Mouse (Mus musculus) liver, embryonic 13.5 days (tissue): ENCODE measurements around the gene Cntnap2. TPM values are rescaled to one million over a fixed set of nuclear protein-coding genes. Genes with fewer than 3 reads are reported as not detected.
"Not testable (repeated sequence)": the region's sequence is repeated elsewhere in the genome, so short reads cannot be mapped to it uniquely, and the experiment has no call there.

ENCODE experiments used
- ATAC-seq: fragments of 200-750 bp; cut with Nextera tagmentation; 2 replicates; pipeline ENCODE4 v1.8.0; 2017; ENCODE audit warnings: low read depth, mild to moderate bottlenecking, moderate number of reproducible peaks, moderate library complexity
- DNase-seq: peaks from one replicate; pipeline ENCODE4 v3.0.0; 2022
- H3K27ac ChIP-seq: fragments of 300-500 bp; sonication (generic); 2 replicates; pipeline ENCODE4 v1.5.1; 2015; ENCODE audit warnings: moderate library complexity, mild to moderate bottlenecking, inconsistent platforms
- H3K27me3 ChIP-seq: fragments of 300-500 bp; sonication (generic); 2 replicates; pipeline ENCODE4 v1.6.1; 2015; ENCODE audit warnings: mild to moderate bottlenecking, inconsistent platforms
- H3K36me3 ChIP-seq: fragments of 300-500 bp; sonication (generic); 2 replicates; pipeline ENCODE4 v1.6.1; 2015; ENCODE audit warnings: mild to moderate bottlenecking, inconsistent platforms
- H3K4me1 ChIP-seq: fragments of 300-500 bp; sonication (generic); replicated peaks from 2 replicates; pipeline ENCODE4 v1.6.1; 2015; ENCODE audit warnings: inconsistent platforms
- H3K4me2 ChIP-seq: fragments of 300-500 bp; sonication (generic); 2 replicates; pipeline ENCODE4 v1.6.1; 2015; ENCODE audit warnings: inconsistent platforms, mild to moderate bottlenecking, moderate library complexity
- H3K4me3 ChIP-seq: fragments of 300-500 bp; sonication (generic); replicated peaks from 2 replicates; pipeline ENCODE4 v1.5.1; 2015; ENCODE audit warnings: mild to moderate bottlenecking, inconsistent platforms
- H3K9ac ChIP-seq: fragments of 300-500 bp; sonication (generic); 2 replicates; pipeline ENCODE4 v1.6.1; 2015; ENCODE audit warnings: mild to moderate bottlenecking, inconsistent platforms
- H3K9me3 ChIP-seq: fragments of 300-500 bp; sonication (generic); replicated peaks from 2 replicates; pipeline ENCODE4 v1.6.1; 2016; ENCODE audit warnings: inconsistent platforms
- WGBS: fragments of 180-500 bp; shearing (Covaris S2); methylation state at CpG from one replicate; pipeline ENCODE4 v1.1.7; 2015; ENCODE audit not compliant: insufficient replicate concordance; 5-methylcytosine and 5-hydroxymethylcytosine counted together
- polyA plus RNA-seq: library from polyadenylated mRNA; unstranded; fragments of >200 nt; fragmentation: Nextera tagmentation; extraction: Ambion mirVana; gene quantifications from 2 replicates; pipeline ENCODE4 v1.2.1, GENCODE M21; 2015

Gene Cntnap2
- polyA plus RNA-seq, 1 experiment from 2014 or later: 0.78 TPM

DNA sequence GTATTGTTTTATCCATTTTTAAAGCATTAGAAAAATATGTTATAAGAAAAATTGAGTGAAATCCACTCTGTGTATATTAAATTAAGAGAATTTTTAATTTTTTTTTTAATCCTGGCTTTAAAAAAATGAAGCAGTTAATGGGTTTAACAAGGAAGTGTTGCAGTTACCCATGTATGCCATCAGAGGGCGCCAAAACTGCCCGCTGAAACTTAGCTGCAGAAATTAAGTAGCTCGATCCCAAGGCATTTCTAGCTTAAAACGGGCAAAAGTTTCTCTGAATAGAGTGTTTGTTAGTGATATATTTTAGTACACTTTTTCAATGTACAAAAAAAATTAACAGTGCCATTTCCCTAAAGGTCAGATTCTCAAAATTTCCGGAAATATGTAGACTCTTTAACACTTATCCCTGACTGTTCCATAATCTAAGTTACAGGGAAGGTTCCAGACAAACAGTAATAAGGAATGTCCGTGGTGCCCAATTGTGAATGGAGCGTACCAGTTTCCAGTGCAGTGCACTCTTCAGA, 2132.2 kb downstream of the Cntnap2 start:
- Histone ChIP-seq H3K36me3 (no peaks in the 10 kb centered on the region), H3K4me2 (peak overlapping the region; percentile 67), H3K4me3 (peak overlapping the region; percentile 50), H3K9ac (peak overlapping the region; percentile 51), H3K27me3 (no peaks in the 10 kb centered on the region), H3K9me3 (no peaks in the 10 kb centered on the region), H3K4me1 (peaks cover 17% of the 10 kb centered on the region), H3K27ac (peak overlapping the region; percentile 68)
- 18% methylated on average over 7 of the region's 7 CpGs for WGBS
- DNase-seq (peak; percentile 26), ATAC-seq (no peak)

DNA sequence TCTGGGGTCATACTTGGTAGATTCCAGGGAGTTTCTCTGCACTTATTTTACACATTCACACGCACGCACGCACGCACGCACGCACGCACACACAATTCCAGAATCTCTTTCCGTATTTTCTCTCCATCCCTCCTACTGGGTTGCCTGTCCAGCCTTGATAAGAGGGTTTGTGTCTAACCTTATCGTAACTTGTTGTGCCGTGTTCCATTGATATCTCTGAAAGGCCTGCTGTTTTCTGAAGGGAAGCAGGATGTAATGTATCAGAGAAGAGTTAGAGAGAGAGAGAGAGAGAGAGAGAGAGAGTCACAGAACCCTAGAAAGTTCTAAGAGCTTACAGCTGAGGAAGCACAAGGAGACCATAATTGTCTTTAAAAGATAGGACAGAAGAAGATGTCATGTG, 2132.8 kb downstream of the Cntnap2 start:
- H3K4me2 ChIP-seq: peak overlapping the region; percentile 67
- H3K9ac ChIP-seq: peak overlapping the region; percentile 51; the same call in 1 of the 2 replicates
- H3K27me3 ChIP-seq: no peaks in the 10 kb centered on the region
- H3K36me3 ChIP-seq: no peaks in the 10 kb centered on the region
- peak overlapping the region; percentile 50 for H3K4me3 ChIP-seq
- peaks cover 17% of the 10 kb centered on the region for H3K4me1 ChIP-seq
- ATAC-seq: peak; percentile 93
- H3K9me3 ChIP-seq: no peaks in the 10 kb centered on the region
- 32% methylated on average over 10 of the region's 10 CpGs for WGBS
- DNase-seq: peak; percentile 48
- peak overlapping the region; percentile 68 for H3K27ac ChIP-seq

DNA sequence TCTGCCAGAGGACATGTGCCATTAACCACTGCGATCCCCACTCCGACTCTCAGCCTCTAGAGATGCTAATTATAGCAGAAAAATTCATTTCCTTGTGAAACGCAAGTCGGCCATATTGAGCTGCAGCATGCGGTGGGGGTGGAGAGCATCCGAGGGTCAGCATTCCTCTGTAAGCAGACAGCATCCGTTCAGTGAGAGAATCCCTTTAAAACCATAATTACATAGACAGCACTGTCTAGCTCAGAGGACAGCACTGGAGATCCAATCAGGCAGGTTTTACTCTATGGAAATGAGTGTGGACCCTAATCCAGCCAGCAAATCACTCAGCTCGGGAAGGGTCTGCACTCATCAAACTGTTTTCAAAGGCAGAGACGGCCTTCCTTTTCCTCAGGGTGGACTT, 2133.3 kb downstream of the Cntnap2 start:
- DNase-seq (no peak), ATAC-seq (no peak)
- H3K4me2 ChIP-seq: peak overlapping the region; percentile 67
- peaks cover 17% of the 10 kb centered on the region for H3K4me1 ChIP-seq
- no peak overlapping the region for H3K9ac ChIP-seq
- H3K27me3 ChIP-seq: no peaks in the 10 kb centered on the region
- WGBS: 71% methylated on average over 9 of the region's 9 CpGs
- no peaks in the 10 kb centered on the region for H3K9me3 ChIP-seq
- H3K36me3 ChIP-seq: no peaks in the 10 kb centered on the region
- H3K4me3 ChIP-seq: no peak overlapping the region
- peak overlapping the region; percentile 55; the same call in 1 of the 2 replicates for H3K27ac ChIP-seq

DNA sequence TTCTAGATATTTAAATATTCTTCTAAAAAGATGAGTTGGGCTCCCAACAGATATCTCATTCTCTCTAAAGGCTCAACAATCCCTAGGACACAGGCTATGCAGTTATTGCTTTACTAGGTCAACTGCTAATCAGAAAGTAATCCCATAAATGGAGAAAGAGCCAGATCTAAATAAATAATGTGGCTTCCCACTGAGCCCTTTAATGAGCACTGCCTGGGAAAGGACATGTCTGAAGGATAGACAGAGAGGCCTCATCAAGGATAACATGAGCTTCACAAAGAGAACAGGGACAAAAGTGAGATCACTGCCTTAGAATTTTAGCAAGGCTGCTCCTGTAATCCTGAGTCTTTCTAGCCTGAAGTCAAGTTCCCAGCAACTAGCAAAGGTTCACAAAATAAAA, 2138.4 kb downstream of the Cntnap2 start:
- H3K4me3 ChIP-seq: no peak overlapping the region
- no peak overlapping the region for H3K4me2 ChIP-seq
- no peak overlapping the region for H3K27ac ChIP-seq
- H3K9me3 ChIP-seq: no peaks in the 10 kb centered on the region
- DNase-seq (no peak), ATAC-seq (no peak)
- H3K4me1 ChIP-seq: peaks cover 6% of the 10 kb centered on the region
- H3K36me3 ChIP-seq: no peaks in the 10 kb centered on the region
- H3K9ac ChIP-seq: no peak overlapping the region
- H3K27me3 ChIP-seq: no peaks in the 10 kb centered on the region

DNA sequence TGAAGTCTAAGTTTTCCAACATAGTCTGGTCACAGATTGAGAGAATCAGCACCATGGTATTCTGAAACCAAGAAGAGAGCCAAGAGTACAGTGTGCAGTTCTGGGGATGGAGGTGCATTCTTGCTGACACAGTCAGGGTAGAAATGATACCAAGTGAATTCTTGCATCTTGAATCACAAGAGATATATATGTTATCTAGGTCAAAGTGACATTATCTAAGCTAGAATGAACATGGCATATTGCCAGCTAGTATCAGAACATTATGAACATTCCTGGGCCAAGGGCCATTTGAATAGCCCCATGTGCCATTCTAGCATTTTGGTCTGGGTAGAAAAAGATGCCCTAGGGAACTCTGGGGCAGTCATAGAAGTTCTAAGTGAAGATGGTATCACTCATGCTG, 2141.5 kb downstream of the Cntnap2 start:
- ATAC-seq (no peak), DNase-seq (no peak)
- Histone ChIP-seq H3K4me1 (no peaks in the 10 kb centered on the region), H3K4me2 (no peak overlapping the region), H3K36me3 (no peaks in the 10 kb centered on the region), H3K27me3 (no peaks in the 10 kb centered on the region), H3K4me3 (no peak overlapping the region), H3K9ac (no peak overlapping the region), H3K9me3 (no peaks in the 10 kb centered on the region), H3K27ac (no peak overlapping the region)

DNA sequence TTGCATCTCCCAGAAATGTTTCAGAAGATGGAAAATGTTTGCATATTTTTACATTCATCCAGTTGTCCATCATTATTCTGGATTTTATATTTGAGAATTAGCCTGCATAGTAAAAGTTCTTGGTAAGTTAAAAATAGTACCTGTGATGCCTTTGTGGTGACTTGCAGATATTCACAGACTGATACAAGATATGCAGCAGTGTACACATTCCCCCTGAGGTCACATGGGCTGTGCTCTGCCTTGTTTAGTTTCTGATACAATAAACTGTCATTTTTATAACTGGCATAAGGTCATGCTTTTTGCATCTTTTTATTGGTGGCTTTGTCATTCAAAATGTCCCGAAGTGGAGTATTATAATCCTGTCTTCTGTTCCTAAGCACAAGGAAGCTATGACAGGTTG, 2148.9 kb downstream of the Cntnap2 start:
- no peak for ATAC-seq
- H3K27me3 ChIP-seq: no peaks in the 10 kb centered on the region
- no peaks in the 10 kb centered on the region for H3K9me3 ChIP-seq
- no peaks in the 10 kb centered on the region; the same call in 1 of the 2 replicates for H3K4me1 ChIP-seq
- WGBS: 53% methylated on average over 1 of the region's 1 CpGs
- H3K27ac ChIP-seq: no peak overlapping the region
- H3K36me3 ChIP-seq: no peaks in the 10 kb centered on the region
- no peak overlapping the region for H3K4me3 ChIP-seq
- H3K4me2 ChIP-seq: no peak overlapping the region
- H3K9ac ChIP-seq: no peak overlapping the region
- no peak for DNase-seq

DNA sequence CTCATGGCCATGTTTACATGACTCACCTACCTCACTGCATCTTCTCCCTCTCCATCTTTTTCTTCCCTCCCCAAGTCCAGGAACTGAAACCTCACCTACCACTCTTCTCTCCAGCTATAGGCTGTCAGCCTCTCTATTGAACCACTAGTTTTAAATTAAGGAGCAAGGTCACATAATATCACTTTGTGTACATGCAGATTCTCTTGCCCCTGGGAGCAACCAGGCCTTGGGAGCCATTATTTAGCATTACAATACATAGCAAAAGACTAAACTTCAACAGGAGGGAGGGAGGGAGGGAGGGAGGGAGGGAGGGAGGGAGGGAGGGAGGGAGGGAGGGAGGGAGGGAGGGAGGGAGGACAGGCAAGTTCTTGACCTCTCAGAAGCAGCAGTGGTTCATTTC, 2155.6 kb downstream of the Cntnap2 start:
- no peak overlapping the region for H3K9ac ChIP-seq
- no peak for ATAC-seq
- no peak overlapping the region for H3K4me3 ChIP-seq
- H3K27ac ChIP-seq: no peak overlapping the region
- H3K4me1 ChIP-seq: no peaks in the 10 kb centered on the region
- DNase-seq: no peak
- no peaks in the 10 kb centered on the region for H3K36me3 ChIP-seq
- H3K4me2 ChIP-seq: no peak overlapping the region
- H3K9me3 ChIP-seq: no peaks in the 10 kb centered on the region
- no peaks in the 10 kb centered on the region for H3K27me3 ChIP-seq

DNA sequence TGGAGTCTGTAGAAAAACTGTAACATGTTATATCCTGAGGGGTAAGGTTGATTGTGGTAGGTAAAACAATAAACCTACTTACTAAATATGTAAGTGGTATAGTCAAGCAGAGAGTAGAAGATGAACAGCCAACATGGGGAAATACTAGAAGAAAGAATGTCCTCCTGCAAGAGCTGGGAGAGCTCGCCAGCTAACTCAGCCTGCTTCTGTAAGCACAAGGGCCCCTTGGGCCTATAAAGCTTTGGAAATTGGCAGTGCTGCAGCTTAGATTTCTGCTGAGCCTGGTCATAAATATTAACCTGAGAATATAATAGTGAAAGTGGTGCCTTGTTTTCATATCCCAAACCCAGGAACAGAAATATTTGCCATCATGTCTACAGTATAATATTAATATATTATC, 2164.4 kb downstream of the Cntnap2 start:
- not testable (repeated sequence) for H3K36me3 ChIP-seq, H3K9ac ChIP-seq, ATAC-seq, H3K4me3 ChIP-seq, H3K4me1 ChIP-seq, H3K9me3 ChIP-seq, H3K4me2 ChIP-seq, H3K27ac ChIP-seq, DNase-seq, H3K27me3 ChIP-seq
- 33% methylated on average over 1 of the region's 1 CpGs for WGBS

DNA sequence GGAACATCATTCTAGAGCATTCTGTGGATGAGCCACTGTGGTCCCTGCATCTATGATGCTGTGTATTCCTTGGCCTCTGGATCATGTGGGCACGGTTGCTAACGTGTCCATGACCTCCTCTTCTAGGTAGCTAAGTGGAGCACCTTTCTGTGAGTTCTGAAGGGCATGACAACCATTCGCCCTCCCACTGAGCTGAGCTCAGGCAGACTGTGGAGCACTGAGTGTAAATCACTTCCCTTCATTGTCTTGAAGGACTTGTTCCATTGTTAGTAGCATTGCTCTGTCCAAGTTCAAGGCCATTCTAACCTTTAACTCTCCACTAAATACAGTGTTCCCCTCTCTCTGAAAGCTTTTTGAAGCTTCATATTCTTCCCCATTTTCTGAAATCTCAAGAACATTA, 2166.2 kb downstream of the Cntnap2 start:
- not testable (repeated sequence) for H3K9ac ChIP-seq, H3K9me3 ChIP-seq, H3K27ac ChIP-seq, H3K4me1 ChIP-seq, H3K27me3 ChIP-seq, DNase-seq, H3K4me3 ChIP-seq, H3K36me3 ChIP-seq, H3K4me2 ChIP-seq, ATAC-seq
- 53% methylated on average over 3 of the region's 3 CpGs for WGBS

DNA sequence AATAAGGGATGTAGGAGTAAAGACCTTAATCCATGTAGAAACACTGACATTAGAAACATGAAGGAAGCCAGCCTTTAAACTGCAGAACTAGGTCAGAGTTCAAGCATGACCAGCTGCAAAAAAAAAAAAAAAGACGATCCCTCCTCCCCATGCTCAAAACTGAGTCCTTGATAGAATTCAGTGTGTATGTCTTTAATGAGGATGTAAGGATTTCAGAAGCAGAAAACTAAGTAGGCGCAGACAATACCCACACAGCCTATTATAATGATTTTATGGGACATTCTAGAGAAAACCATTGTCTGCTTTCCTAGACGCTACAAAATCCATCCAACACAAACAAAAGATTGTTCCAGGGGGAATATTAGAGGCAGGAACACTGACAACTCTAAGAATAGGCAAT, 2168.4 kb downstream of the Cntnap2 start:
- Histone ChIP-seq H3K9ac (no peak overlapping the region), H3K36me3 (no peaks in the 10 kb centered on the region), H3K9me3 (no peaks in the 10 kb centered on the region), H3K4me2 (no peak overlapping the region), H3K27me3 (no peaks in the 10 kb centered on the region), H3K4me1 (no peaks in the 10 kb centered on the region), H3K4me3 (no peak overlapping the region), H3K27ac (no peak overlapping the region)
- WGBS: 49% methylated on average over 3 of the region's 3 CpGs
- no peak for ATAC-seq
- no peak for DNase-seq

DNA sequence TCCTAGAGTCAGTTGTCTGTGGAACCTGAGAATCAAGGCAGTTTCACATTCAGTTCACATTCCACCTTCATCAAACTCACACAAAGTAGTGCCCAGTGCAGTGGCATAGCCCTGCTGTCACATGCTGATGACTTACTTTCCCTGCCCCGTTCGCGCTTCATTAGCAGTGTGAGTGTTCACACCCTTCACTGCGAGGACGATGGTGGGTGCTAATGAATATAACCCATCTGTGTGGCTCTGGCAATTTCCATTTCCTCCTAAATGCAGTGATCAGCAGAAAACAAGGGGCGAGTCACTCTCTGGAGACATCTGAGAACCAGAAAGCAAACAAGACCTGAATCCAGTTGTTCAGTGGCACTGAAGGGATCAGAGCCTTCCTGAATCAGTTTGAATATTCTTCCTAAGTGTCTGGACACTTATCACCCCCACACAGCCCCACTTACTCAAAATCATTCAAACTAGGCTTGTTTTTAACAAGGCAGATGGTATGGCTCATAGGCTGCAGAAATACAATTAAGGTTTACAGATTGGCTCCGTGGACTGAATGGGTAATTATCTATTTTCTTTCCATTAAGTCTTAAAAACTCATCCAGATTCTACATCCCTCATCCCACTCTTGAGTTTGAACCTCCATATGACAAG, 2169.6 kb downstream of the Cntnap2 start:
- no peaks in the 10 kb centered on the region for H3K27me3 ChIP-seq
- WGBS: 46% methylated on average over 7 of the region's 7 CpGs
- H3K4me2 ChIP-seq: no peak overlapping the region
- DNase-seq (no peak), ATAC-seq (no peak)
- no peaks in the 10 kb centered on the region for H3K36me3 ChIP-seq
- H3K4me1 ChIP-seq: no peaks in the 10 kb centered on the region
- H3K9me3 ChIP-seq: no peaks in the 10 kb centered on the region
- H3K4me3 ChIP-seq: no peak overlapping the region
- H3K9ac ChIP-seq: no peak overlapping the region
- no peak overlapping the region for H3K27ac ChIP-seq

DNA sequence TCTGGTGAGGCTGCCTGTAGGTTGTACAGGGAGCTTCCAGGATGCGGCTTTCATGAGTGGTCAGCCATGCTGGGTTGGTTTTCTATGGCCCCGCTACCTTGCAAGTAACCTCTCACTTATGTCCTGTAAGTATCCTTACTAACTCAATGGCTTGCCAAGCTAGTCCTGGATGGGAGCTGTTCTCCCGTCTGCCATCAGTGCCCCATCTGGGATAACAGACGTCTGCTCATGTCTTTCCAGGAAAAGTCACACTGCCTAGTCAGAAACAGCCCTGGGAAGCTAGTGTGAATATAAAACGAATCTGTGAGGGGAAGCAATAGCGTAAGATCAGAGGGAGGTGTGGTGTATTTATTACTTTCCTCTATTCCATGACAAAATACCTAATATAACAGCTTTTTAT, 2172.4 kb downstream of the Cntnap2 start:
- Histone ChIP-seq H3K4me3 (no peak overlapping the region), H3K9me3 (no peaks in the 10 kb centered on the region), H3K27me3 (no peaks in the 10 kb centered on the region), H3K4me1 (no peaks in the 10 kb centered on the region), H3K36me3 (no peaks in the 10 kb centered on the region), H3K4me2 (no peak overlapping the region), H3K27ac (no peak overlapping the region), H3K9ac (no peak overlapping the region)
- 57% methylated on average over 6 of the region's 6 CpGs for WGBS
- ATAC-seq (no peak), DNase-seq (no peak)
